Mouse (Mus musculus) testis, adult 2 months (tissue): ENCODE results near the gene Wdr46.

Source experiments
- CTCF ChIP-seq: fragments of 200-500 bp; IDR thresholded peaks from 2 replicates; pipeline ENCODE4 v1.5.1; 2012; ENCODE audit warnings: low read depth, mild to moderate bottlenecking, inconsistent platforms, low read length, moderate library complexity; ENCODE audit not compliant: control insufficient read depth, insufficient read depth, insufficient replicate concordance
- POLR2A ChIP-seq: fragments of 200-500 bp; IDR thresholded peaks from 2 replicates; pipeline ENCODE4 v1.6.1; 2012; ENCODE audit warnings: low read depth, mild to moderate bottlenecking, inconsistent platforms, low read length, moderate library complexity; ENCODE audit not compliant: control insufficient read depth

DNA sequence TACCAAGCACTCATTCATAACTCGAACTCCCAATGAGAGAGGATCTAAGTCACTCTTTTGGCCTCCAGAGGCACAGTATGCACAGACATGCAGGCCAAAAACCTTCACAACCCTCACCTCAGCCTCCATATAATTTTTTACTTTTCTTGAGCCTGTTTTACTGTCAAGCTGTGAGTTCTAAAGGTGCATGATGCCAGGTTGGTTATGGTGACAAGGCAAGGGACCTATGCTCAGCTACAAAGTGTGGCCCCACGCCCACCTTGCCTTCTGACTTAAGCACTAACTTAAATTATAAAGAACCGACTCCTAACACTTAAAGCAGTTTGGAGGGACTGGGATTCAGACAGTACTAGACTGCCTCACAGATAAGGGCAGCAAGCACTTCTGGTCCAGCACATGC is 12.8 kb downstream of the Wdr46 start:
- TF ChIP-seq CTCF (no peak), POLR2A (no peak)
